Mouse (Mus musculus): Measurements from ENCODE around the gene Hyal2. TPM values are rescaled to one million over a fixed set of nuclear protein-coding genes. Genes with fewer than 3 reads are reported as not detected.
A peak's percentile ranks its signal among the peaks of the same experiment; 100 is the strongest.
"Not testable (repeated sequence)": the region's sequence is repeated elsewhere in the genome, so short reads cannot be mapped to it uniquely, and the experiment has no call there.

Hyal2 gene
- total RNA-seq, 2 experiments from 2014 or later: 11.1 to 12.7 TPM

- DNase-seq (ENCODE audit: low spot score in 2 of 2): no peak
- intact Hi-C loops (cut with DNase I): no loop called here
Measured at GRCm38 (mm10) chr9:107545199-107545598, 22.5 kb upstream of the Hyal2 start.

GRCm38 (mm10) chr9:107545602-107546001, 22.1 kb upstream of the Hyal2 start:
- intact Hi-C loops (cut with DNase I): no loop called here
- peak; percentile 55 to 67 for DNase-seq (ENCODE audit: low spot score in 2 of 2)

GRCm38 (mm10) chr9:107547026-107547425, 20.7 kb upstream of the Hyal2 start, which contains the start of gene Zmynd10:
TSS of gene Zmynd10 (plus strand) at chr9:107547298.
- intact Hi-C loops (cut with DNase I): no loop called here
- peak; percentile 84 to 87 for DNase-seq (ENCODE audit: low spot score in 2 of 2)

GRCm38 (mm10) chr9:107547957-107548356, 19.8 kb upstream of the Hyal2 start:
- DNase-seq (ENCODE audit: low spot score in 2 of 2): no peak
- intact Hi-C loops (cut with DNase I): no loop called here

- DNase-seq (ENCODE audit: low spot score in 2 of 2): no peak
- intact Hi-C loops (cut with DNase I): no loop called here
Measured at GRCm38 (mm10) chr9:107548820-107549219, 18.9 kb upstream of the Hyal2 start.

- intact Hi-C loops (cut with DNase I): no loop called here
- no peak for DNase-seq (ENCODE audit: low spot score in 2 of 2)
Measured at GRCm38 (mm10) chr9:107549297-107550074, 18.3 kb upstream of the Hyal2 start.

- no peak for DNase-seq (ENCODE audit: low spot score in 2 of 2)
- intact Hi-C loops (cut with DNase I): no loop called here
Measured at GRCm38 (mm10) chr9:107550491-107551116, 17.1 kb upstream of the Hyal2 start.

- intact Hi-C loops (cut with DNase I): no loop called here
Measured at GRCm38 (mm10) chr9:107551117-107551889, 16.4 kb upstream of the Hyal2 start, which contains the start of gene Rassf1. TSS of gene Rassf1 (plus strand) at chr9:107551555.

GRCm38 (mm10) chr9:107551890-107552355, 15.8 kb upstream of the Hyal2 start:
- intact Hi-C loops (cut with DNase I): no loop called here
- DNase-seq (ENCODE audit: low spot score in 2 of 2): no peak

More at GRCm38 (mm10) chr9:107551117-107551889, 16.4 kb upstream of the Hyal2 start, which contains the start of gene Rassf1:
- no peak for DNase-seq (ENCODE audit: low spot score in 2 of 2)

- intact Hi-C loops (cut with DNase I): no loop called here
Measured at GRCm38 (mm10) chr9:107552690-107553393, 14.9 kb upstream of the Hyal2 start.

GRCm38 (mm10) chr9:107553541-107554318, 14.0 kb upstream of the Hyal2 start:
- peak in 1 of 2 experiments; percentile 54 for DNase-seq (ENCODE audit: low spot score in 2 of 2)
- intact Hi-C loops (cut with DNase I): no loop called here

More at GRCm38 (mm10) chr9:107552690-107553393, 14.9 kb upstream of the Hyal2 start:
- no peak for DNase-seq (ENCODE audit: low spot score in 2 of 2)

- intact Hi-C loops (cut with DNase I): no loop called here
- DNase-seq (ENCODE audit: low spot score in 2 of 2): peak; percentile 94 to 95
Measured at GRCm38 (mm10) chr9:107554319-107554825, 13.4 kb upstream of the Hyal2 start.

GRCm38 (mm10) chr9:107555031-107555457, 12.7 kb upstream of the Hyal2 start:
- intact Hi-C loops (cut with DNase I): no loop called here
- no peak for DNase-seq (ENCODE audit: low spot score in 2 of 2)

- no peak for DNase-seq (ENCODE audit: low spot score in 2 of 2)
- intact Hi-C loops (cut with DNase I): no loop called here
Measured at GRCm38 (mm10) chr9:107555701-107556100, 12.0 kb upstream of the Hyal2 start.

GRCm38 (mm10) chr9:107556346-107556745, 11.4 kb upstream of the Hyal2 start:
- no peak for DNase-seq (ENCODE audit: low spot score in 2 of 2)
- intact Hi-C loops (cut with DNase I): no loop called here

- DNase-seq (ENCODE audit: low spot score in 2 of 2): peak; percentile 95 to 96
- intact Hi-C loops (cut with DNase I): no loop called here
Measured at GRCm38 (mm10) chr9:107563029-107563581, 4.6 kb upstream of the Hyal2 start, which contains the start of gene Tusc2. TSS of gene Tusc2 (plus strand) at chr9:107563255.

- DNase-seq (ENCODE audit: low spot score in 2 of 2); intact Hi-C loops (cut with DNase I): not testable (repeated sequence)
Measured at GRCm38 (mm10) chr9:107565556-107565955, 2.2 kb upstream of the Hyal2 start.
